Mouse (Mus musculus) Patski (cell line): ENCODE data around the gene Ttll6. TPM values are rescaled to one million over a fixed set of nuclear protein-coding genes. Genes with fewer than 3 reads are reported as not detected.

ENCODE experiments used
- ATAC-seq: fragments of 100-300 bp; one replicate; pipeline ENCODE4 v1.8.0; 2021
- CTCF ChIA-PET: fragments of 350-600 bp; sonication (Branson Sonifier 250); formaldehyde crosslinking; loops from one replicate; lab custom pipeline; 2022; ENCODE audit warnings: inconsistent platforms; lab: Charles Lee
- POLR2A ChIA-PET: fragments of 350-600 bp; sonication (Branson Sonifier 250); formaldehyde crosslinking; loops from one replicate; lab custom pipeline; 2022; ENCODE audit warnings: antibody characterized with exemption, inconsistent platforms; lab: Charles Lee
- DNase-seq: peaks from one replicate; pipeline ENCODE4 v3.0.0-alpha.2; 2011; ENCODE audit warnings: low read depth, low spot score
- H3K27me3 ChIP-seq: fragments of 371-371 bp; one replicate; pipeline ENCODE4 v1.5.1; 2021
- CTCF ChIP-seq: fragments of 100-300 bp; IDR thresholded peaks from one replicate; pipeline ENCODE4 v1.5.1; 2021
- in situ Hi-C: fragments of 300-500 bp; cut with MboI; formaldehyde crosslinking; loops from 3 replicates; pipeline ENCODE4 v1.11.1; 2018; ENCODE audit warnings: low pct_unique_long_range_greater_than_20kb, mixed read lengths
- polyA plus RNA-seq: library from polyadenylated mRNA; unstranded; gene quantifications from one replicate; pipeline ENCODE4 v1.2.3, GENCODE M21; 2021

Gene Ttll6
- polyA plus RNA-seq, 1 experiment from 2014 or later = 0.13 TPM

GRCm38 (mm10) chr11:96193521-96194400 lies 60.2 kb downstream of the Ttll6 start, which contains the start of gene Hoxb13:
TSS of gene Hoxb13 (plus strand) at chr11:96194316.
- in situ Hi-C loops = no loop called here
- no peak for TF ChIP-seq CTCF
- no peak for DNase-seq
- peaks cover 5% of the 10 kb centered on the region for H3K27me3 ChIP-seq
- ATAC-seq = no peak
- POLR2A ChIA-PET = interaction anchor here (0.6 to 0.9 kb wide), 2 partner anchors 12 to 1625 kb away, joined by 3 to 4 read pairs; no protein-coding TSS in a partner anchor
- CTCF ChIA-PET = no interaction called here

GRCm38 (mm10) chr11:96194401-96194710 lies 60.8 kb downstream of the Ttll6 start:
- CTCF ChIA-PET = no interaction called here
- in situ Hi-C loops = no loop called here
- POLR2A ChIA-PET = interaction anchor here (0.9 kb wide), 1 partner anchor 13 kb away, joined by 3 read pairs; no protein-coding TSS in a partner anchor
- ATAC-seq (no peak), DNase-seq (no peak)
- peaks cover 5% of the 10 kb centered on the region for H3K27me3 ChIP-seq
- no peak for TF ChIP-seq CTCF

GRCm38 (mm10) chr11:96194961-96195640 lies 61.5 kb downstream of the Ttll6 start:
- POLR2A ChIA-PET = no interaction called here
- in situ Hi-C loops = loop anchor here (5.0 kb wide), 2 partner anchors 37 to 43 kb away; no protein-coding TSS in a partner anchor
- no peak for TF ChIP-seq CTCF
- CTCF ChIA-PET = no interaction called here
- ATAC-seq (no peak), DNase-seq (no peak)
- H3K27me3 ChIP-seq = peaks cover 3% of the 10 kb centered on the region

- no peak for TF ChIP-seq CTCF
- POLR2A ChIA-PET = no interaction called here
- in situ Hi-C loops = loop anchor here (5.0 kb wide), 2 partner anchors 36 to 44 kb away; no protein-coding TSS in a partner anchor
- ATAC-seq (no peak), DNase-seq (no peak)
- CTCF ChIA-PET = no interaction called here
- peaks cover 2% of the 10 kb centered on the region for H3K27me3 ChIP-seq
Observed at GRCm38 (mm10) chr11:96195769-96196280, 62.2 kb downstream of the Ttll6 start.

- POLR2A ChIA-PET = interaction anchor here (0.5 kb wide), 1 partner anchor 19 kb away, joined by 4 read pairs; no protein-coding TSS in a partner anchor
- DNase-seq = no peak
Observed at GRCm38 (mm10) chr11:96198642-96199041, 65.1 kb downstream of the Ttll6 start.

GRCm38 (mm10) chr11:96199181-96200086 lies 65.8 kb downstream of the Ttll6 start:
- in situ Hi-C loops = loop anchor here (5.0 kb wide), 2 partner anchors 33 to 47 kb away; no protein-coding TSS in a partner anchor
- no peak for DNase-seq
- POLR2A ChIA-PET = interaction anchor here (0.5 kb wide), 1 partner anchor 20 kb away, joined by 4 read pairs; no protein-coding TSS in a partner anchor
- CTCF ChIA-PET = interaction anchor here (1.1 to 1.8 kb wide), 4 partner anchors 8 to 72 kb away, joined by 3 to 5 read pairs (median 4); no protein-coding TSS in a partner anchor
- no peaks in the 10 kb centered on the region for H3K27me3 ChIP-seq
- no peak for ATAC-seq
- no peak for TF ChIP-seq CTCF

More at GRCm38 (mm10) chr11:96198642-96199041, 65.1 kb downstream of the Ttll6 start:
- no peak for ATAC-seq
- H3K27me3 ChIP-seq = no peaks in the 10 kb centered on the region
- no peak for TF ChIP-seq CTCF
- in situ Hi-C loops = loop anchor here (5.0 kb wide), 2 partner anchors 34 to 46 kb away; no protein-coding TSS in a partner anchor
- CTCF ChIA-PET = interaction anchor here (1.1 to 1.8 kb wide), 4 partner anchors 9 to 71 kb away, joined by 3 to 5 read pairs (median 4); no protein-coding TSS in a partner anchor

GRCm38 (mm10) chr11:96200183-96200655 lies 66.6 kb downstream of the Ttll6 start:
- no peaks in the 10 kb centered on the region for H3K27me3 ChIP-seq
- ATAC-seq (no peak), DNase-seq (no peak)
- ChIA-PET CTCF (no interaction called here), POLR2A (no interaction called here)
- in situ Hi-C loops = no loop called here
- TF ChIP-seq CTCF = no peak

GRCm38 (mm10) chr11:96201741-96202140 lies 68.2 kb downstream of the Ttll6 start:
- no peak for ATAC-seq
- no peak for TF ChIP-seq CTCF
- DNase-seq = no peak
- in situ Hi-C loops = no loop called here
- POLR2A ChIA-PET = no interaction called here
- CTCF ChIA-PET = no interaction called here
- H3K27me3 ChIP-seq = no peaks in the 10 kb centered on the region

- in situ Hi-C loops = no loop called here
- ChIA-PET POLR2A (no interaction called here), CTCF (no interaction called here)
- H3K27me3 ChIP-seq = no peaks in the 10 kb centered on the region
- ATAC-seq (no peak), DNase-seq (no peak)
- no peak for TF ChIP-seq CTCF
Observed at GRCm38 (mm10) chr11:96202401-96203081, 69.0 kb downstream of the Ttll6 start.
